Mouse (Mus musculus): ENCODE measurements around the gene Sirt2. TPM values are rescaled to one million over a fixed set of nuclear protein-coding genes. Genes with fewer than 3 reads are reported as not detected.

Gene Sirt2
- total RNA-seq, 2 experiments from 2014 or later, result 218 to 227 TPM

GRCm38 (mm10) chr7:28765211-28765610 lies 1.3 kb upstream of the Sirt2 start:
- DNase-seq (ENCODE audit: extremely low spot score in 1 of 2, low spot score in 1 of 2), result no peak

GRCm38 (mm10) chr7:28766910-28767309 lies 375 bp downstream of the Sirt2 start:
- no peak for DNase-seq (ENCODE audit: extremely low spot score in 1 of 2, low spot score in 1 of 2)

- DNase-seq (ENCODE audit: extremely low spot score in 1 of 2, low spot score in 1 of 2), result no peak
Measured at GRCm38 (mm10) chr7:28767462-28767965, 979 bp downstream of the Sirt2 start, which contains the start of gene Nfkbib. Gene Nfkbib (minus strand): TSS chr7:28767512.

- no peak for DNase-seq (ENCODE audit: extremely low spot score in 1 of 2, low spot score in 1 of 2)
Measured at GRCm38 (mm10) chr7:28769414-28769958, 3.0 kb downstream of the Sirt2 start.

- DNase-seq (ENCODE audit: extremely low spot score in 1 of 2, low spot score in 1 of 2), result no peak
Measured at GRCm38 (mm10) chr7:28770309-28770708, 3.8 kb downstream of the Sirt2 start.

GRCm38 (mm10) chr7:28771867-28772266 lies 5.3 kb downstream of the Sirt2 start:
- DNase-seq (ENCODE audit: extremely low spot score in 1 of 2, low spot score in 1 of 2), result no peak

- no peak for DNase-seq (ENCODE audit: extremely low spot score in 1 of 2, low spot score in 1 of 2)
Measured at GRCm38 (mm10) chr7:28773163-28773562, 6.6 kb downstream of the Sirt2 start.

GRCm38 (mm10) chr7:28774164-28774563 lies 7.6 kb downstream of the Sirt2 start:
- DNase-seq (ENCODE audit: extremely low spot score in 1 of 2, low spot score in 1 of 2), result no peak

GRCm38 (mm10) chr7:28775129-28775528 lies 8.6 kb downstream of the Sirt2 start:
- DNase-seq (ENCODE audit: extremely low spot score in 1 of 2, low spot score in 1 of 2), result no peak

GRCm38 (mm10) chr7:28778825-28779224 lies 12.3 kb downstream of the Sirt2 start:
- no peak for DNase-seq (ENCODE audit: extremely low spot score in 1 of 2, low spot score in 1 of 2)

GRCm38 (mm10) chr7:28780067-28780658 lies 13.6 kb downstream of the Sirt2 start:
- peak; percentile 90 to 99 for DNase-seq (ENCODE audit: extremely low spot score in 1 of 2, low spot score in 1 of 2)

GRCm38 (mm10) chr7:28780857-28781256 lies 14.3 kb downstream of the Sirt2 start:
- DNase-seq (ENCODE audit: extremely low spot score in 1 of 2, low spot score in 1 of 2), result no peak

- no peak for DNase-seq (ENCODE audit: extremely low spot score in 1 of 2, low spot score in 1 of 2)
Measured at GRCm38 (mm10) chr7:28781261-28781663, 14.7 kb downstream of the Sirt2 start.

GRCm38 (mm10) chr7:28785161-28785560 lies 18.6 kb downstream of the Sirt2 start:
- DNase-seq (ENCODE audit: extremely low spot score in 1 of 2, low spot score in 1 of 2), result no peak

GRCm38 (mm10) chr7:28787884-28788283 lies 21.3 kb downstream of the Sirt2 start:
- no peak for DNase-seq (ENCODE audit: extremely low spot score in 1 of 2, low spot score in 1 of 2)

GRCm38 (mm10) chr7:28788307-28789195 lies 22.0 kb downstream of the Sirt2 start, which contains the start of gene Rinl:
Gene Rinl (plus strand): TSS chr7:28788969.
- no peak for DNase-seq (ENCODE audit: extremely low spot score in 1 of 2, low spot score in 1 of 2)

- no peak for DNase-seq (ENCODE audit: extremely low spot score in 1 of 2, low spot score in 1 of 2)
Measured at GRCm38 (mm10) chr7:28789235-28789634, 22.7 kb downstream of the Sirt2 start.

GRCm38 (mm10) chr7:28790066-28790806 lies 23.7 kb downstream of the Sirt2 start:
- DNase-seq (ENCODE audit: extremely low spot score in 1 of 2, low spot score in 1 of 2), result no peak

GRCm38 (mm10) chr7:28791706-28792105 lies 25.2 kb downstream of the Sirt2 start:
- no peak for DNase-seq (ENCODE audit: extremely low spot score in 1 of 2, low spot score in 1 of 2)

GRCm38 (mm10) chr7:28792391-28793185 lies 26.1 kb downstream of the Sirt2 start:
- no peak for DNase-seq (ENCODE audit: extremely low spot score in 1 of 2, low spot score in 1 of 2)
